Mouse (Mus musculus) lung, embryonic 14.5 days (tissue): ENCODE measurements at regions not wholly inside any gene's neighbourhood (a gene's known extent, or its start where the extent isn't known, plus 50 kb on each side); places are given as distances from the start of the nearest gene placed in this dataset.
A peak's percentile ranks its signal among the peaks of the same experiment; 100 is the strongest.

ENCODE experiments used
- ATAC-seq: fragments of 200-750 bp; cut with Nextera tagmentation; 2 replicates; pipeline ENCODE4 v1.8.0; 2017; ENCODE audit warnings: mild to moderate bottlenecking, moderate TSS enrichment, moderate library complexity; ENCODE audit not compliant: insufficient read depth
- DNase-seq: peaks from one replicate; pipeline ENCODE4 v3.0.0-alpha.2; 2015
- H3K27ac ChIP-seq: fragments of 300-500 bp; sonication (generic); 2 replicates; pipeline ENCODE4 v1.5.1; 2014; ENCODE audit warnings: low read depth, mild to moderate bottlenecking, moderate library complexity
- H3K27me3 ChIP-seq: fragments of 300-500 bp; sonication (generic); 2 replicates; pipeline ENCODE4 v1.6.1; 2014; ENCODE audit warnings: low read length, control low read depth; ENCODE audit not compliant: insufficient read depth
- H3K36me3 ChIP-seq: fragments of 300-500 bp; sonication (generic); 2 replicates; pipeline ENCODE4 v1.6.1; 2014; ENCODE audit warnings: control low read depth; ENCODE audit not compliant: insufficient read depth
- H3K4me1 ChIP-seq: fragments of 300-500 bp; sonication (generic); 2 replicates; pipeline ENCODE4 v1.6.1; 2014; ENCODE audit warnings: antibody characterized with exemption, control low read depth; ENCODE audit not compliant: insufficient read depth
- H3K4me2 ChIP-seq: fragments of 300-500 bp; sonication (generic); 2 replicates; pipeline ENCODE4 v1.6.1; 2014; ENCODE audit warnings: mild to moderate bottlenecking
- H3K4me3 ChIP-seq: fragments of 300-500 bp; sonication (generic); 2 replicates; pipeline ENCODE4 v1.5.1; 2014; ENCODE audit warnings: low read depth, low read length
- H3K9ac ChIP-seq: fragments of 300-500 bp; sonication (generic); 2 replicates; pipeline ENCODE4 v1.6.1; 2014
- H3K9me3 ChIP-seq: fragments of 300-500 bp; sonication (generic); 2 replicates; pipeline ENCODE4 v1.6.1; 2016; ENCODE audit warnings: low read depth, low read length, control low read depth
- CTCF ChIP-seq: IDR thresholded peaks from 2 replicates; pipeline ENCODE4 v1.5.1; 2016; ENCODE audit warnings: antibody characterized with exemption, low read depth
- WGBS: fragments of 180-500 bp; shearing (Covaris S2); extraction: QIAGEN DNeasy Blood & Tissue Kit; methylation state at CpG from one replicate; pipeline ENCODE4 v1.1.7; 2014; 5-methylcytosine and 5-hydroxymethylcytosine counted together

GRCm38 (mm10) chr11:48567583-48568562 is 232.3 kb upstream of the Rack1 start:
- Histone ChIP-seq H3K36me3 (no peaks in the 10 kb centered on the region), H3K27me3 (no peaks in the 10 kb centered on the region), H3K4me3 (no peak overlapping the region), H3K9ac (no peak overlapping the region), H3K9me3 (no peaks in the 10 kb centered on the region), H3K4me2 (no peak overlapping the region), H3K4me1 (peaks cover 13% of the 10 kb centered on the region), H3K27ac (peak overlapping the region; percentile 79)
- ATAC-seq = peak; percentile 96
- no peak for TF ChIP-seq CTCF
- DNase-seq = peak; percentile 96
- 30% methylated on average over 6 of the region's 6 CpGs for WGBS

GRCm38 (mm10) chr11:48558053-48558452 is 242.1 kb upstream of the Rack1 start:
- Histone ChIP-seq H3K27me3 (no peaks in the 10 kb centered on the region), H3K4me2 (no peak overlapping the region), H3K4me3 (no peak overlapping the region), H3K9me3 (no peaks in the 10 kb centered on the region), H3K9ac (no peak overlapping the region), H3K36me3 (no peaks in the 10 kb centered on the region), H3K4me1 (no peaks in the 10 kb centered on the region), H3K27ac (no peak overlapping the region)
- ATAC-seq (no peak), DNase-seq (no peak)
- TF ChIP-seq CTCF = no peak
- WGBS = 50% methylated on average over 1 of the region's 1 CpGs

GRCm38 (mm10) chr11:48552006-48552405 is 248.1 kb upstream of the Rack1 start:
- DNase-seq (no peak), ATAC-seq (no peak)
- Histone ChIP-seq H3K4me3 (no peak overlapping the region), H3K36me3 (no peaks in the 10 kb centered on the region), H3K4me2 (no peak overlapping the region), H3K9me3 (no peaks in the 10 kb centered on the region), H3K27ac (no peak overlapping the region), H3K27me3 (no peaks in the 10 kb centered on the region), H3K4me1 (no peaks in the 10 kb centered on the region), H3K9ac (no peak overlapping the region)
- whole genome bisulfite sequencing = 78% methylated on average over 3 of the region's 3 CpGs
- no peak for TF ChIP-seq CTCF

- DNase-seq = no peak
- Histone ChIP-seq H3K4me1 (no peaks in the 10 kb centered on the region), H3K4me3 (no peak overlapping the region), H3K9me3 (no peaks in the 10 kb centered on the region), H3K36me3 (no peaks in the 10 kb centered on the region), H3K27ac (no peak overlapping the region), H3K27me3 (no peaks in the 10 kb centered on the region), H3K9ac (no peak overlapping the region), H3K4me2 (no peak overlapping the region)
- no peak for TF ChIP-seq CTCF
- ATAC-seq = no peak
- 75% methylated on average over 2 of the region's 2 CpGs for WGBS
These were observed 248.9 kb upstream of the Rack1 start for GRCm38 (mm10) chr11:48551201-48551600.

- Histone ChIP-seq H3K27me3 (no peaks in the 10 kb centered on the region), H3K27ac (no peak overlapping the region), H3K9ac (no peak overlapping the region), H3K4me2 (no peak overlapping the region), H3K4me1 (no peaks in the 10 kb centered on the region), H3K9me3 (no peaks in the 10 kb centered on the region), H3K36me3 (no peaks in the 10 kb centered on the region), H3K4me3 (no peak overlapping the region)
- ATAC-seq (no peak), DNase-seq (no peak)
- TF ChIP-seq CTCF = no peak
- 74% methylated on average over 3 of the region's 3 CpGs for WGBS
These were observed 273.8 kb upstream of the Rack1 start for GRCm38 (mm10) chr11:48526316-48526715.

- no peak overlapping the region for H3K27ac ChIP-seq
- ATAC-seq (no peak; the same call in 1 of the 2 replicates), DNase-seq (peak; percentile 19)
- no peaks in the 10 kb centered on the region for H3K4me1 ChIP-seq
- H3K36me3 ChIP-seq = no peaks in the 10 kb centered on the region
- H3K27me3 ChIP-seq = no peaks in the 10 kb centered on the region
- TF ChIP-seq CTCF = no peak
- no peak overlapping the region for H3K9ac ChIP-seq
- H3K4me2 ChIP-seq = no peak overlapping the region
- H3K4me3 ChIP-seq = no peak overlapping the region
- 64% methylated on average over 5 of the region's 5 CpGs for WGBS
- H3K9me3 ChIP-seq = no peaks in the 10 kb centered on the region
These were observed 274.6 kb upstream of the Rack1 start for GRCm38 (mm10) chr11:48525517-48525916.

- TF ChIP-seq CTCF = no peak
- Histone ChIP-seq H3K36me3 (no peaks in the 10 kb centered on the region), H3K4me2 (no peak overlapping the region), H3K9ac (no peak overlapping the region), H3K27ac (no peak overlapping the region), H3K4me1 (no peaks in the 10 kb centered on the region), H3K4me3 (no peak overlapping the region), H3K9me3 (no peaks in the 10 kb centered on the region), H3K27me3 (no peaks in the 10 kb centered on the region)
- ATAC-seq (no peak), DNase-seq (no peak)
- 63% methylated on average over 3 of the region's 3 CpGs for WGBS
These were observed 293.2 kb upstream of the Rack1 start for GRCm38 (mm10) chr11:48506886-48507285.
